Mouse (Mus musculus): ENCODE data around the gene Zfp867. TPM values are rescaled to one million over a fixed set of nuclear protein-coding genes. Genes with fewer than 3 reads are reported as not detected.

Zfp867 gene
- polyA plus RNA-seq, 1 experiment from 2014 or later, result 7.7 TPM

DNA sequence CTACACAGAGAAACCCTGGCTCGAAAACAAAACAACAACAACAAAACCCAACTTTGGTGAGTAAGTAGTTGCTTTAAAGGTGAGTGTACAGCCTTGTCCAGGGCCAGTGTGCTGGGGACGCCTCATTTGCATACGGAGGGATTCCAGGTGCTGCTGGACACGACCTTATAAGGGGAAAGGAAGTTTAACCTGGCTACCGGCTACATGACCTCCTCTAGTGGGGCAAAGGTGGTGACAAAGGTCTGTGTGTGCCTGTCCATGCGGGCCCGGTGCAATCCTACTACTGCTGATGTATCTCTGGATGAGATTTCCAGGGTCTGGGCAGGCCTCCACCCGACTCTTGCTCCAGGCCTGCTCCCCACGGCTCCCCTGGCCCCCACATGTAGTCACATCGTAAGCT lies 40.5 kb upstream of the Zfp867 start:
- H3K4me2 ChIP-seq, result no peak overlapping the region
- TF ChIP-seq CTCF (IDR thresholded peaks at IDR 0.05; ENCODE audit: low read depth), result no peak
- no peaks in the 10 kb centered on the region for H3K9me3 ChIP-seq (ENCODE audit: low read depth, low read length)
- H3K36me3 ChIP-seq (ENCODE audit: insufficient read depth), result no peaks in the 10 kb centered on the region
- ATAC-seq (ENCODE audit: insufficient read depth), result no peak
- H3K4me1 ChIP-seq (ENCODE audit: insufficient read depth), result no peaks in the 10 kb centered on the region
- no peak overlapping the region for H3K27ac ChIP-seq (ENCODE audit: low read depth)
- H3K27me3 ChIP-seq (ENCODE audit: insufficient read depth, low read length), result no peaks in the 10 kb centered on the region
- H3K9ac ChIP-seq, result no peak overlapping the region
- no peak overlapping the region for H3K4me3 ChIP-seq (ENCODE audit: low read depth, low read length)
- 85% methylated on average over 10 of the region's 10 CpGs for WGBS
- DNase-seq, result no peak

DNA sequence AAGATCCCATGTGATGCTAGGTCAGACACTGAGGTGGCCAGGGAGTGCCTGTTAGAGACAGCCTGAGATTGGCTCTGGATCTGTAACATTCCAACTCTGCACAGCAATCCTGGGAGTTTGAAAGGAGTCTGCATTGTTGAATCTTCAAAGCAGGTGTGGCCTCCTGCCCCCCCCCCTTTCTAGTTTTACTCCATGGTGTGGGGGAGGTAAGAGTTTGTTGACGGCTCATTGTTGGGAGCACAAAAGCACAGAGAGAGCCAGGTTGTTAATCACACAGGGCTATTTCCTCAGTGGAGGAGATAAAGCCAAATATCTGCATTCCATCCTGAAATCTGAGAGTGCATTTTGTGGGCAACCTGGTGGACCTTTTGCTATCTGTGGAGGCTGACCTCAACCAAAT lies 39.3 kb upstream of the Zfp867 start:
- no peaks in the 10 kb centered on the region for H3K27me3 ChIP-seq (ENCODE audit: insufficient read depth, low read length)
- no peak for ATAC-seq (ENCODE audit: insufficient read depth)
- no peaks in the 10 kb centered on the region for H3K9me3 ChIP-seq (ENCODE audit: low read depth, low read length)
- no peaks in the 10 kb centered on the region for H3K36me3 ChIP-seq (ENCODE audit: insufficient read depth)
- H3K4me3 ChIP-seq (ENCODE audit: low read depth, low read length), result no peak overlapping the region
- no peak overlapping the region for H3K27ac ChIP-seq (ENCODE audit: low read depth)
- no peaks in the 10 kb centered on the region for H3K4me1 ChIP-seq (ENCODE audit: insufficient read depth)
- H3K4me2 ChIP-seq, result no peak overlapping the region
- no peak overlapping the region for H3K9ac ChIP-seq
- TF ChIP-seq CTCF (IDR thresholded peaks at IDR 0.05; ENCODE audit: low read depth), result no peak
- WGBS, result 68% methylated on average over 1 of the region's 1 CpGs
- DNase-seq, result no peak

DNA sequence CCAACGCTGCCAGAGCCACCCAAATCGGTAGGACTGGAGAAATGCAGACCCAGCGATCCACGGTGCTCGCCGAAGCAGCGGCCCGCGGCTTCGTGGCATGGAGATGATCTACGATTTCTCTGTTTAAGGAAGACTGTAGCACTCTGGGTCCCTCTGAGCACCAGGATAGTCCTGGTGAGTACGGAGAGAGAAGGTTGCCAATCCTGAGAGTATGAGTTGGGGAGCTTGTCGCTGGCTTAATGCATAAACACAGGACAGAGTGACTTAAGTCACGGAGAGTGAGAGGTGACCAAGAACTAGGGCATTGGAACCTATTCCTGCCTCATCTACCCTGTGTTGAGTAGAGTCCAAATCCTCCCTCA lies 34.4 kb upstream of the Zfp867 start:
- Histone ChIP-seq H3K4me2 (peak overlapping the region; percentile 94), H3K9ac (peak overlapping the region; percentile 93), H3K9me3 (ENCODE audit: low read depth, low read length) (no peaks in the 10 kb centered on the region), H3K4me3 (ENCODE audit: low read depth, low read length) (peak overlapping the region; percentile 88), H3K27ac (ENCODE audit: low read depth) (peak overlapping the region; percentile 94), H3K27me3 (ENCODE audit: insufficient read depth, low read length) (no peaks in the 10 kb centered on the region), H3K36me3 (ENCODE audit: insufficient read depth) (peaks cover 29% of the 10 kb centered on the region), H3K4me1 (ENCODE audit: insufficient read depth) (peaks cover 6% of the 10 kb centered on the region)
- WGBS, result under 1% methylated on average over 14 of the region's 14 CpGs
- DNase-seq (no peak), ATAC-seq (ENCODE audit: insufficient read depth) (peak; percentile 23; the same call in 1 of the 2 replicates)
- TF ChIP-seq CTCF (IDR thresholded peaks at IDR 0.05; ENCODE audit: low read depth), result no peak

DNA sequence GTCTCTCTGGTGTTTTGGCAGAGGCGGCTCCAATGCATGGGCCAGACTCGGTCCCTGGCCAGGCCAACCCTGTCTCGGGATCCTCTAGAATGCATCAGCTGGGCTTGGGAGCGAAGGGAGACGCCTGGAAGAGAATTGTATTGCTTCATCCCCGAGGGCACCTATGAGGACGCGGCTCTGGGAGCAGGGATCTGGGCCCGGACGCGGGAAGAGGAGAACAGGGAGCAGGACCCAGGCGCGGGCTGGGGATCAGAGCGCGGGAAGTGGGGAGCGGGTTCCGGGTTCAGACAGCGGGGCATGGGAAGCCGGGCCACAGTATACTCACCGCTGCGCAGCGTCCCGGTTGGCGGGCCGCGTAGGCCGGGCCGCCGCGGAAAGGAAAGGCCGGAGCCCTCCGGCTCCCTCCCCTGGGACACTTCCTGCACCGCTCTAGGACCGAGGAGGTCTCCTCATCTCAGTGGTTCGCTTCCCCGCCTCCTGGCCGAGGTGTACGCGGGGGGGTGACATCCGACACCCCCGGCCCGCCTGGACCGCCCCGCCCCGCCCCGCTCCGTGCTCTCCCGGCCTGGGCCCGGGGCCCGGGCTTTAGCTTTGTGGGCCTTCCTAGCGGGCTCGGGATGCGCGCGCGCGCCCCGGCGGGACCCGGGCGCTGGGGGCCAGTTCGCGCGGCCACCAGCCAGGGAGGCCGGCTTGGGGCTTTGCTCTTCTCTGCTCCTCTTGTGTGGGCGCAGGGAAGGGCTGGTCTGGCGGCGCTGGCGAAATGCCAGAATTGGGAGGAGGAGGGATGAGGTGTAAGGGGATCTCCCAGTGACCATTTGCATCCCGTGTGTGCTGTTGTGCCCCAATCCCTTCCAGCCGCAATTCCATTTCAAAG lies 33.8 kb upstream of the Zfp867 start:
- Histone ChIP-seq H3K9ac (peak overlapping the region; percentile 93), H3K4me2 (peak overlapping the region; percentile 94), H3K36me3 (ENCODE audit: insufficient read depth) (peaks cover 35% of the 10 kb centered on the region), H3K27ac (ENCODE audit: low read depth) (peak overlapping the region; percentile 94), H3K9me3 (ENCODE audit: low read depth, low read length) (no peaks in the 10 kb centered on the region), H3K4me3 (ENCODE audit: low read depth, low read length) (peak overlapping the region; percentile 88), H3K27me3 (ENCODE audit: insufficient read depth, low read length) (no peaks in the 10 kb centered on the region), H3K4me1 (ENCODE audit: insufficient read depth) (peaks cover 6% of the 10 kb centered on the region)
- WGBS, result under 1% methylated on average over 58 of the region's 71 CpGs
- peak; percentile 95 for ATAC-seq (ENCODE audit: insufficient read depth)
- TF ChIP-seq CTCF (IDR thresholded peaks at IDR 0.05; ENCODE audit: low read depth), result no peak
- DNase-seq, result peak; percentile 97

DNA sequence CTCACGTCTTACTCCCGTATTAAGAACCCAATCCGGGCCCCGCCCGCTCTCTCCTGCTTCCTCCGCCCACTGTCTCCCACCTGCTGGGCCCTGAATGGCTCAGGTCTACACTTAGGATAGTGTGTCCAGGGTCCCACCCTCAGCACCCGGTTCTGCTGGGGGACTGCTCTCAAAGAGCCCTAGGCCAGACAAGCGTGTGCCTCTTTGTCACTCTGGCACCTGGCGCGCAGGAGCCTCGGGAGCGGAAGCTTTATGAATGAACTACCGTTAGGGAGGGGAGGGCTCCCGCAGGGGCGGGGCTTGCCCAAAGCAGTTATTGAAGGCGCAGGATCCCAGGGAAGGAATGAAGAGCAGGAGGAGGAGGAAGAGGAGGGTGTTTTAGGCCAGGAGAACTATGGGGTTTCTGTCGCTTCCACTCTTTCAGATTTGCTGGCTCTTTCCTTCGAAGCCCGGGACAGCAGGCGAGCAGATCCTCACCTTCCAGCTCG lies 33.1 kb upstream of the Zfp867 start:
- peak overlapping the region; percentile 93 for H3K9ac ChIP-seq
- peaks cover 42% of the 10 kb centered on the region for H3K36me3 ChIP-seq (ENCODE audit: insufficient read depth)
- TF ChIP-seq CTCF (IDR thresholded peaks at IDR 0.05; ENCODE audit: low read depth), result no peak
- peaks cover 6% of the 10 kb centered on the region for H3K4me1 ChIP-seq (ENCODE audit: insufficient read depth)
- peak overlapping the region; percentile 88 for H3K4me3 ChIP-seq (ENCODE audit: low read depth, low read length)
- no peaks in the 10 kb centered on the region for H3K27me3 ChIP-seq (ENCODE audit: insufficient read depth, low read length)
- no peaks in the 10 kb centered on the region for H3K9me3 ChIP-seq (ENCODE audit: low read depth, low read length)
- ATAC-seq (ENCODE audit: insufficient read depth) (peak; percentile 51), DNase-seq (peak; percentile 81)
- peak overlapping the region; percentile 94 for H3K4me2 ChIP-seq
- under 1% methylated on average over 21 of the region's 21 CpGs for WGBS
- peak overlapping the region; percentile 94 for H3K27ac ChIP-seq (ENCODE audit: low read depth)

DNA sequence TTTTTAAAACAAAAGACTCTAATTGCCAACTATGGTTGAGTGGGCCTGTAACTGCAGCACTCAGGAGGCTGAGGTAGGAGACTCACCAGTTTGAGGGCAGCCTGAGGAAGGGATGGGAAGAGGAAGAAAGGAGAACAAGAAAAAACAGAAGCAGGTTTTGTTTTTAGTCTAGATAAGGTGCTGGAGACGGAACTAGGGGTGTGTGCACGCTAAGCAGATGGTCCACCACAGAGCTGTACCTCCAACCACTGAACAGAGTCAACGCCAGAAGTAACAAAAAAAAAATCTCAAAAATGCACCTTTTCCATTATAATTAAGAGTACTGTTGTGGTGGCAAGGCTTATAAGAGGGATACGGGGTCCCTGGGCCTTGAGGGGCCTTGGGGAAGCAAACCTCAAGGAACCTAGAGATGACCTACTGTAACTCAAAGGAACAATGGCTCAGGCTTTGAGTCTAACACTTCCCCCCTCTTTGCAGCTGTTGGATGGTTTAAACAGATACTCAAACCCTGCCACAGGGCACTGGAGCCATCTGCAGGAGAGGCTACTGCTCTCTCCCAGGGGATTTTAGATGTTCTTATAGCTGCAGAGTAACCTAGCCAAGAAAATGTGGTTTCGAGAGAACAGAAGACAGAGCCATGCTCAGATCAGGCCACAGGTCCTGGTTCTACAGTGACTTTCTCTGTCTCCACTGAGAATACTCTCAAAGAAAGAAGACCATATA lies 29.9 kb upstream of the Zfp867 start:
- Histone ChIP-seq H3K27ac (ENCODE audit: low read depth) (no peak overlapping the region), H3K4me2 (no peak overlapping the region), H3K4me3 (ENCODE audit: low read depth, low read length) (no peak overlapping the region), H3K9ac (no peak overlapping the region), H3K4me1 (ENCODE audit: insufficient read depth) (peaks cover 6% of the 10 kb centered on the region), H3K36me3 (ENCODE audit: insufficient read depth) (peaks cover 75% of the 10 kb centered on the region), H3K27me3 (ENCODE audit: insufficient read depth, low read length) (no peaks in the 10 kb centered on the region), H3K9me3 (ENCODE audit: low read depth, low read length) (no peaks in the 10 kb centered on the region)
- TF ChIP-seq CTCF (IDR thresholded peaks at IDR 0.05; ENCODE audit: low read depth), result no peak
- ATAC-seq (ENCODE audit: insufficient read depth) (no peak), DNase-seq (no peak)
- WGBS, result 92% methylated on average over 5 of the region's 5 CpGs

DNA sequence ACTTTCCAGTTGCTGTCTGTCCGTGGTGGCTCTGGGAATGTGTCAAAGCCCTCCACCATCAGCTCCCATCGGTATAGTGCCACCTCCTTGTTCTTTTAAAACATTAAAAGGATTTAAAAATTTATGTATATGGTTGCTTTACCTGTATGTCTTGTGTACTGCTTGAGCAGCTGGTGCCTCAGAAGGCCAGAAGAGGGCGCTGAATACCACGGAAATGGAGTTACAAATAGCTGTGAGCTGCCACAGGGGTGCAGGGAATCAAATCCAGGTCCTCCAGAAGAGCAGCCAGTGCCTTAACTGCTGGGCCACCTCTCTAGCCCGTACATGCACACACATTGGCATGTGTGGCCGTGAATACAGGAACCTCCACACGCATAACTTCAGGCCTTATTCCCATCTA lies 25.5 kb upstream of the Zfp867 start:
- no peak overlapping the region for H3K4me2 ChIP-seq
- DNase-seq (no peak), ATAC-seq (ENCODE audit: insufficient read depth) (no peak)
- no peak overlapping the region for H3K4me3 ChIP-seq (ENCODE audit: low read depth, low read length)
- no peaks in the 10 kb centered on the region for H3K4me1 ChIP-seq (ENCODE audit: insufficient read depth)
- no peak overlapping the region for H3K9ac ChIP-seq
- TF ChIP-seq CTCF (IDR thresholded peaks at IDR 0.05; ENCODE audit: low read depth), result no peak
- H3K27ac ChIP-seq (ENCODE audit: low read depth), result no peak overlapping the region
- 92% methylated on average over 7 of the region's 7 CpGs for WGBS
- H3K27me3 ChIP-seq (ENCODE audit: insufficient read depth, low read length), result no peaks in the 10 kb centered on the region
- H3K9me3 ChIP-seq (ENCODE audit: low read depth, low read length), result no peaks in the 10 kb centered on the region
- H3K36me3 ChIP-seq (ENCODE audit: insufficient read depth), result peaks cover 99% of the 10 kb centered on the region
